Mouse (Mus musculus) naive thymus-derived CD4-positive, alpha-beta T cell, adult 2 months (primary cell): Measurements from ENCODE around the gene Casc4.
"Not testable (repeated sequence)": the region's sequence is repeated elsewhere in the genome, so short reads cannot be mapped to it uniquely, and the experiment has no call there.

ENCODE experiments used
- DNase-seq: peaks from one replicate; pipeline ENCODE4 v3.0.0-alpha.2; 2011; ENCODE audit warnings: low read depth

Gene Casc4

GRCm38 (mm10) chr2:121916047-121916970 is 49.5 kb downstream of the Casc4 start:
- DNase-seq = no peak

GRCm38 (mm10) chr2:121937624-121938023 is 70.9 kb downstream of the Casc4 start:
- DNase-seq = not testable (repeated sequence)

GRCm38 (mm10) chr2:121943364-121943763 is 76.6 kb downstream of the Casc4 start:
- DNase-seq = no peak

- DNase-seq = peak; percentile 15
These were observed 88.3 kb downstream of the Casc4 start for GRCm38 (mm10) chr2:121954971-121955656.

GRCm38 (mm10) chr2:121955765-121956223 is 89.0 kb downstream of the Casc4 start, which contains the start of the genes Ctdspl2 and Mageb3:
Gene Ctdspl2 (plus strand): TSS chr2:121956001.
Gene Mageb3 (minus strand): TSS chr2:121956092.
- DNase-seq = peak; percentile 95

GRCm38 (mm10) chr2:121956224-121957018 is 89.7 kb downstream of the Casc4 start:
- DNase-seq = peak; percentile 95

- peak; percentile 46 for DNase-seq
These were observed 90.5 kb downstream of the Casc4 start for GRCm38 (mm10) chr2:121957216-121957792.
